Mouse (Mus musculus) forebrain, embryonic 14.5 days (tissue): ENCODE data around the gene Zbtb34. TPM values are rescaled to one million over a fixed set of nuclear protein-coding genes. Genes with fewer than 3 reads are reported as not detected.

Experiments used
- ATAC-seq: fragments of 200-750 bp; cut with Nextera tagmentation; 2 replicates; pipeline ENCODE4 v1.8.0; 2017; ENCODE audit warnings: mild to moderate bottlenecking, moderate library complexity
- DNase-seq: peaks from one replicate; pipeline ENCODE4 v3.0.0-alpha.2; 2015; ENCODE audit warnings: low spot score
- H3K27ac ChIP-seq: fragments of 300-500 bp; sonication (generic); 2 replicates; pipeline ENCODE4 v1.5.1; 2014; ENCODE audit warnings: low read depth, mild to moderate bottlenecking, control low read depth, low read length, moderate library complexity
- H3K27me3 ChIP-seq: fragments of 300-500 bp; sonication (generic); replicated peaks from 2 replicates; pipeline ENCODE4 v1.6.1; 2014; ENCODE audit warnings: low read length, control low read depth, mixed read lengths; ENCODE audit not compliant: control insufficient read depth, insufficient read depth
- H3K36me3 ChIP-seq: fragments of 300-500 bp; sonication (generic); 2 replicates; pipeline ENCODE4 v1.6.1; 2014; ENCODE audit warnings: low read length, control low read depth; ENCODE audit not compliant: control insufficient read depth, insufficient read depth
- H3K4me1 ChIP-seq: fragments of 300-500 bp; sonication (generic); 2 replicates; pipeline ENCODE4 v1.6.1; 2014; ENCODE audit warnings: antibody characterized with exemption, low read length, control low read depth; ENCODE audit not compliant: control insufficient read depth, insufficient read depth
- H3K4me2 ChIP-seq: fragments of 300-500 bp; sonication (generic); 2 replicates; pipeline ENCODE4 v1.6.1; 2014; ENCODE audit warnings: mild to moderate bottlenecking, control low read depth, low read length
- H3K4me3 ChIP-seq: fragments of 300-500 bp; sonication (generic); 2 replicates; pipeline ENCODE4 v1.5.1; 2014; ENCODE audit warnings: low read depth, low read length, control low read depth
- H3K9ac ChIP-seq: fragments of 300-500 bp; sonication (generic); 2 replicates; pipeline ENCODE4 v1.6.1; 2014; ENCODE audit warnings: mild to moderate bottlenecking, low read length, control low read depth, moderate library complexity
- H3K9me3 ChIP-seq: fragments of 300-500 bp; sonication (generic); replicated peaks from 2 replicates; pipeline ENCODE4 v1.6.1; 2016; ENCODE audit warnings: low read length, control low read depth, mixed read lengths; ENCODE audit not compliant: control insufficient read depth
- WGBS: fragments of 180-500 bp; shearing (Covaris S2); extraction: QIAGEN DNeasy Blood & Tissue Kit; methylation state at CpG from one replicate; pipeline ENCODE4 v1.1.7; 2014; 5-methylcytosine and 5-hydroxymethylcytosine counted together
- polyA plus RNA-seq: library from polyadenylated mRNA; unstranded; fragments of >200 nt; fragmentation: Nextera tagmentation; extraction: Ambion mirVana; gene quantifications from 2 replicates; pipeline ENCODE4 v1.2.1, GENCODE M21; 2014

The Zbtb34 gene
- polyA plus RNA-seq, 1 experiment from 2014 or later: 5.1 TPM

DNA sequence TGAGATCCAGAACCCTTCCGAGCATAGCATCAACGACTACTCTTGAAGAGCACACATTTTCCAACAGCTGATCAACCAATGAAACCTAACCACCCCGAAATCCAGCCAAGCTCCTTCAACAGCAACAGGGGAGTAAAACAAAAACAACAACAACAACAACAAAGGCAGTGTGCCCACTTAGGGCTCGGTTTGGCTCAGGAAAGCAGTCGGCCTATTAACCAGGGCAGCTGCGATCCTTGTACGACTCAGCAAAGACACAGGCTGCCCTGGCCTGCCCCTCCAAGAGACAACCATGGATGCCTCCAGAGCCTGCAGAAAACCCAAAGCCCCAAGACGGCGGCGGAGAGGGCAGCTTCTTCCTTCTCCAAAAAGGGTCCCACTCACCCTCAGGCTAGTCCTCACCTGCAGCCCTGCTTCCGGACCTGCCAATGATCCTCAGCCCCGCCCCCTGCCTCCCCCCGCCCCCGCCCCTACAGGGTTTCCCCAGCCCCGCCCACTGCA lies 60.8 kb downstream of the Zbtb34 start:
- H3K9ac ChIP-seq: peak overlapping the region; percentile 77
- H3K4me2 ChIP-seq: peak overlapping the region; percentile 66
- peaks cover 8% of the 10 kb centered on the region; the same call in 1 of the 2 replicates for H3K36me3 ChIP-seq
- WGBS: 7% methylated on average over 15 of the region's 15 CpGs
- no peaks in the 10 kb centered on the region for H3K9me3 ChIP-seq
- peak overlapping the region; percentile 54 for H3K4me3 ChIP-seq
- peaks cover 23% of the 10 kb centered on the region for H3K4me1 ChIP-seq
- ATAC-seq (peak; percentile 10; the same call in 1 of the 2 replicates), DNase-seq (peak; percentile 41)
- H3K27ac ChIP-seq: peak overlapping the region; percentile 99
- no peaks in the 10 kb centered on the region for H3K27me3 ChIP-seq

DNA sequence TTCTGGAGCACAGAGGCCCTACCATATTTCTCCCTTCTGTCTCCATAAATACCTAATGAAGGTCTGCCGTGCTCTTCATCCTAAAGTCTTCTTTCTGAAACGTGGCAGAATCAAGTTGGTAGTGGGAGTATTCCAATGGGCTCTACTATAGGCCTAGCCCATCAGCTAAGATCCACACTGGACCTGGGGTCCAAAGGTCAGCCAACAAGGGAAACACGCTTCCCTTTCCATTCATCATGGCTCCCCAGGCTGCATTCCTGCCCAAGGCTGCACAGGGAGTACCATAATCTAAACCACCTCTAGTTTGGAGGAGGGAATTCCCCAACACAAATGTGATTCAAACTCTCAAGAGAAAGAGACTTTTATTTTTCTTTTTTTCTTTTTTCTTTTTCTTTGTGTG lies 61.7 kb downstream of the Zbtb34 start:
- 82% methylated on average over 3 of the region's 3 CpGs for WGBS
- H3K4me1 ChIP-seq: peaks cover 24% of the 10 kb centered on the region
- H3K27ac ChIP-seq: no peak overlapping the region
- no peak overlapping the region for H3K4me3 ChIP-seq
- ATAC-seq: no peak
- peaks cover 8% of the 10 kb centered on the region; the same call in 1 of the 2 replicates for H3K36me3 ChIP-seq
- no peaks in the 10 kb centered on the region for H3K27me3 ChIP-seq
- no peak overlapping the region for H3K9ac ChIP-seq
- no peak overlapping the region for H3K4me2 ChIP-seq
- no peak for DNase-seq
- no peaks in the 10 kb centered on the region for H3K9me3 ChIP-seq

DNA sequence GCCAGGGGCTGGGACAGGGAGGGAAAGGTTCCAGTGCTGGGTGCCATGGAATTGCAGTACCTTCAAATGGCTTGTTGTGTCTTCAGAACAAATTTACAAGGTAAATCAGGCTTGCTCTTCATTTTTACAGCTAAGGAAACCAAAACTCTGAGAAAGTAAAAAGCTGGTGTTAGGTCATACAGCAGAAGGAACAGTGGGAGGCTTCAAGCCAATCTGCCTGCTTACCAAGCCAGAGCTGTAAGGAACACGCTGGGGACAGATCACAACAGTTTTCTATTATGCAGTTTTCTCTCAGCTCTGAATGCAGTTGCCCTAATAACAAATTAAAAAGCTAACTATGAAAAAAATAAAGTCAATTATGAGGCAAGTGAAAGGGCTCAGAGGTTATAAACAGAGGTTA lies 62.6 kb downstream of the Zbtb34 start:
- Histone ChIP-seq H3K4me3 (no peak overlapping the region), H3K36me3 (peaks cover 8% of the 10 kb centered on the region; the same call in 1 of the 2 replicates), H3K27ac (no peak overlapping the region), H3K4me2 (no peak overlapping the region), H3K27me3 (no peaks in the 10 kb centered on the region), H3K9ac (no peak overlapping the region), H3K9me3 (no peaks in the 10 kb centered on the region), H3K4me1 (peaks cover 24% of the 10 kb centered on the region)
- DNase-seq (no peak), ATAC-seq (no peak)
- 88% methylated on average over 1 of the region's 1 CpGs for WGBS

DNA sequence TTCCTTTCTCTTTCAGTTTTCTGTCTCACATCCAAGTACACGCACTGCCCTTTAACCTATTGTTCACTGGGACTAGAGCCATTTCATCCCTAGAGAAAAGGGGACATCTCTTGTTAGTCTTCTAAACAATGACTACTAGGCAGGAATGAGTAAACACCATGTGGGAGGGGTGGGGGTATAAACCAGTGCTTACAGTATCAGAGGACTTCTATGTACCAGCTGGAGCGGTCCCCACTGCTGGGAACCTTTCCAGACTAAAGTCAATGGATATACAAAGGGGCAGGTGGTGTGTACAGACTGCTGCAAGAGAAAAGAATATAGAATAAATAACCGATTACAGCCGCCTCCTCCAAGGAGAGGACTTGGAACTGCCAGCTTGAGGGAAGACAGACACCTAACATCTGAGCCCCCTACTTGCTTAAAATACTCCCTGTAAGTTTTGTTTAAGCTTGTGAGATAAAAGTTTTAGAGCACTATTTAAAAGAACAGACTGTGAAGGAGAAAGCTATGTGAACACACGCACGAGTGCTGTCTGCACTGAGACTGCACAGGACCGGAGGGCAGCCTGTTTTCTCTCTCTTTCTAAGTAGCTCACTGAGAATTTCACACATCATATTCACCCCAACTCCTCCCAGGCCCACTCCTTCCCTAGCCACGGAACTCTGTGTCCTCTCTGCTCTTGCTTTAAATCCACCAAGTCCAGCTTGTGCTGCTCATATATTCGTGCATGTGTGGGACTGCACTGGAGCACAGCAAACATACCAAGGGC lies 65.2 kb downstream of the Zbtb34 start:
- Histone ChIP-seq H3K36me3 (peaks cover 8% of the 10 kb centered on the region; the same call in 1 of the 2 replicates), H3K27ac (peak overlapping the region; percentile 85), H3K9me3 (no peaks in the 10 kb centered on the region), H3K4me3 (no peak overlapping the region), H3K4me1 (peaks cover 24% of the 10 kb centered on the region), H3K27me3 (no peaks in the 10 kb centered on the region), H3K9ac (peak overlapping the region; percentile 17; the same call in 1 of the 2 replicates), H3K4me2 (peak overlapping the region; percentile 12; the same call in 1 of the 2 replicates)
- DNase-seq (peak; percentile 90), ATAC-seq (peak; percentile 84)
- 36% methylated on average over 9 of the region's 9 CpGs for WGBS

DNA sequence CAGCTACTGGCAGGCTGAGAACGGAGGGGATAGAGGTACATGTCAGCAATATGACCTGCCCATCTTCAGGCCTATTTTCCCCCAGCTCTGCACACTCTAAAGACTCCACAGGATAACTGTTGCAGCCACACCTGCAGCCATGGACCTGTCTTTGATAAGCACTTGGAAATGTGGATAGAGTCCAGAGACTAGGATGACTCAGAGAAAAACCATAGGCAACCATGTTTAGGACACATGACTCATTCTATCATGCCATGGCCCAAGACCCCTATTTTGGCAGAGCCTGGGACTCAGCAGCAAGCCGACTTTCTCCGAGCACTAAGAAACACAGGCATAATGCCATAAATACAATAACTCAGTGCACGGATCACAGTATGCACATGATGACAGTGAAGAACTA lies 66.5 kb downstream of the Zbtb34 start:
- Histone ChIP-seq H3K9ac (no peak overlapping the region), H3K4me1 (peaks cover 20% of the 10 kb centered on the region)
- no peak for ATAC-seq

DNA sequence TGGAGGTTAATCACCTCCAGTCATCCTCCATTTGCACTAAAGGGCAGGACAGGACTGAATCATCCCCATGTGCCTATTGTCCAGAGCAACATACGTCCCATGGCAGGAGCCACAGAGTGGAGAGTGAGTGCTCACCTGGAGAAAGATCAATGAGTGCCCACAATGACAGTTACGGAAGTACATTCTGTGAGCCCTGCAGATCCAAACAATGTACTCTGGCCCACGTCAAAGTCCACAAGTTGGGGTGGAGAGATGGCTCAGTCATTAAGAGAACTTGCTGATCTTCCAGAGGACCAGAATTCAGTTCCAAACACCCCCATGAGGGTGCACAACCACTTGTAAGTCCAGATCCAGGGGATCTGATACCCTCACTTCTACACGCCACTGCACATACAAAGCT lies 67.2 kb downstream of the Zbtb34 start:
- Histone ChIP-seq H3K27me3 (no peaks in the 10 kb centered on the region), H3K4me1 (peaks cover 18% of the 10 kb centered on the region), H3K27ac (no peak overlapping the region), H3K4me2 (no peak overlapping the region), H3K36me3 (peaks cover 8% of the 10 kb centered on the region; the same call in 1 of the 2 replicates), H3K9ac (no peak overlapping the region), H3K4me3 (no peak overlapping the region), H3K9me3 (no peaks in the 10 kb centered on the region)
- DNase-seq (no peak), ATAC-seq (no peak)
- WGBS: 89% methylated on average over 4 of the region's 4 CpGs

More for the DNA sequence above, 66.5 kb downstream of the Zbtb34 start:
- DNase-seq: no peak
- H3K36me3 ChIP-seq: peaks cover 8% of the 10 kb centered on the region; the same call in 1 of the 2 replicates
- H3K27me3 ChIP-seq: no peaks in the 10 kb centered on the region
- no peaks in the 10 kb centered on the region for H3K9me3 ChIP-seq
- H3K4me3 ChIP-seq: no peak overlapping the region
- WGBS: 90% methylated on average over 4 of the region's 4 CpGs
- H3K27ac ChIP-seq: 0 out of 2 replicates have a peak overlapping the region, but pooled peaks have one; percentile 85
- H3K4me2 ChIP-seq: no peak overlapping the region

DNA sequence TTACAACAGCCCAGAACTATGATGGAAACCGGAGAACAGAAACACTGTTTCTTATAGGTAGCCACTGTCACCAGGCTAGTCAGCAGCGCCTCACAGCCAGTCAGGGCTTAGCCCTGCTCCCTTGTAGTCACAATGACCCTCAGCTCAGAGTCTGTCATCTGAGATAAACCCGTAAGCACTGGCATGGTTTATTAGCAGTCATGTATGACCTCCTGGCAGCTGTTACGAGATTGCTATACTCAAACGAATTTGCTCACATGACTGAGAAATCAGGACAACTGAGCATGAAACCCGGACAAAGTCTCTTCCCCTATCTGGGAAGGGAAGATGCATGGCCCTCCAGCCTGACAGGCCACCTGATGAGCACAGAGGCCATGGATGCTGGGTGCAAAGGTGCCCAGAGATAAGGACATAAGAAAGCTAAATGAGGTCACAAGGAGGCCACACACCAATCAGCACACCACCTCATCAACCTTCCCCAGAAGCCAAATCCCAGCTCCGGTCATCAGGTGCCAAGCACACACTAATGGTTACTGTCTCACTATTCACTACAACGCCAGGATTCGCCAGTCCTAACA lies 69.9 kb downstream of the Zbtb34 start:
- ATAC-seq (no peak), DNase-seq (no peak)
- H3K4me1 ChIP-seq: peaks cover 15% of the 10 kb centered on the region

DNA sequence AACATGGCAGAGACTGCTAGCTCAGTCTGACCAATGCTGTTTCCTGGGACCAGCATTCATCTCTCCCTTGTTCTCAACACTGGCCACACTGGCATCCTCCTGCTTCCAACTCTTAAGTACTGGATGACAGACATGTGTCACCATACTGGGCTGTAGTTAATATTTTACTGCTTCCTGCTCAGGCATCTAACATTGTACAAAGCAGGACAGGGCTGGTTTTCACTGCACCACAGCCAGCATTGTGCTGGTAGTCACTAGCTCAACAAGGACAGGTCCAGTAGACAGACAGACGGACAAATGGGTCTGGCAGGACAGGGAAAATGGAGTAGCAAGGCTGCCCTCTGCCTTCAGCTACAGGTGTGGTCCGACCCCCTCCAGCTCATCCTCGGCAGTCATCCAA lies 70.6 kb downstream of the Zbtb34 start:
- DNase-seq: no peak
- H3K9me3 ChIP-seq: no peaks in the 10 kb centered on the region
- ATAC-seq: no peak
- H3K4me2 ChIP-seq: no peak overlapping the region
- H3K4me1 ChIP-seq: peaks cover 14% of the 10 kb centered on the region
- H3K4me3 ChIP-seq: no peak overlapping the region
- H3K27me3 ChIP-seq: no peaks in the 10 kb centered on the region
- WGBS: 79% methylated on average over 3 of the region's 3 CpGs
- H3K27ac ChIP-seq: no peak overlapping the region
- H3K9ac ChIP-seq: no peak overlapping the region
- no peaks in the 10 kb centered on the region for H3K36me3 ChIP-seq

More for the DNA sequence above, 69.9 kb downstream of the Zbtb34 start:
- Histone ChIP-seq H3K36me3 (no peaks in the 10 kb centered on the region), H3K4me3 (no peak overlapping the region), H3K27me3 (no peaks in the 10 kb centered on the region), H3K9ac (no peak overlapping the region), H3K27ac (no peak overlapping the region), H3K9me3 (no peaks in the 10 kb centered on the region), H3K4me2 (no peak overlapping the region)
- 86% methylated on average over 9 of the region's 9 CpGs for WGBS

DNA sequence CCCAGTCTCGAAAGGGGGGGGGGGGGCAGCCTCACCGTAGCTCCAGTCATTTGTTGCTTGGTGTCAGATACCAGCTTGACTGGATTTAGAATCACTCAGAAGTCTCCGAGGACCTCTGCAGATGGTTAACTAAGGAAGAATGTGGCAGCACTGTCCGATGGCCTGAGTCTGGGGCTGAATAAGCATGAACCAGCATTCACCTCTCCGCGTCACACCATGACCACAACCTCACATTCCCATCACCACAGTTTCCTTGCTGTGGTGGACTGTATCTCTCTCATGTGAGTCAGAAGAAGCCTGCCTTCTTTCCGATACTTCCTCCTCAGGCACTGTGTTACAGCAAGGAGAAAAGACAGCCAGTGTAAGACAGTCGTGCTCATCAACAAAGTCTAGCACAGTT lies 71.9 kb downstream of the Zbtb34 start:
- H3K9ac ChIP-seq: no peak overlapping the region
- no peak for ATAC-seq
- H3K36me3 ChIP-seq: no peaks in the 10 kb centered on the region
- WGBS: 93% methylated on average over 8 of the region's 8 CpGs
- no peak overlapping the region for H3K4me3 ChIP-seq
- no peaks in the 10 kb centered on the region for H3K9me3 ChIP-seq
- peaks cover 14% of the 10 kb centered on the region for H3K4me1 ChIP-seq
- H3K4me2 ChIP-seq: no peak overlapping the region
- no peak for DNase-seq
- no peak overlapping the region for H3K27ac ChIP-seq
- H3K27me3 ChIP-seq: no peaks in the 10 kb centered on the region
